23 mouse cellular contexts compared by ENCODE assay signal in genomic region chr3:59304944-59305343, GRCm38 (mm10). TPM values are rescaled to one million over a fixed set of nuclear protein-coding genes. Genes with fewer than 3 reads are reported as not detected.
A peak's percentile ranks its signal among the peaks of the same experiment; 100 is the strongest.
DNase-seq lines count a peak whose midpoint lies in the region; ATAC-seq lines count a peak whose summit lies in the region.
"Had no signal": no experiment of that assay in that cellular context is flagged by ENCODE, and none has a peak within 500 bp of the region (broad histone marks: within the 10 kb centered on the region; RNA-seq: fewer than 3 reads in every experiment).

No protein-coding gene starts in this region.

- WGBS in neural tube, embryonic 15.5 days = 95% methylated on average over 5 of the region's 5 CpGs

- no peak overlapping the region for H3K4me2 ChIP-seq in neural tube, embryonic 15.5 days
- H3K4me2 ChIP-seq: embryonic facial prominence, embryonic 12.5 days; forebrain, embryonic 12.5 days had no signal

- no peaks in the 10 kb centered on the region for H3K27me3 ChIP-seq in neural tube, embryonic 15.5 days (replicated peaks)
- H3K27me3 ChIP-seq: embryonic facial prominence, embryonic 12.5 days; forebrain, embryonic 12.5 days had no signal

- no peak for ATAC-seq in neural tube, embryonic 15.5 days (ENCODE audit: low FRiP score)
- ATAC-seq: forebrain, embryonic 14.5 days; forebrain, embryonic 16.5 days had no signal

- no peaks in the 10 kb centered on the region for H3K4me1 ChIP-seq in neural tube, embryonic 15.5 days
- H3K4me1 ChIP-seq: embryonic facial prominence, embryonic 10.5 days; embryonic facial prominence, embryonic 12.5 days; forebrain, embryonic 10.5 days; forebrain, embryonic 12.5 days had no signal

- no peak overlapping the region for H3K27ac ChIP-seq in neural tube, embryonic 15.5 days (replicated peaks)
- H3K27ac ChIP-seq: embryonic facial prominence, embryonic 10.5 days; embryonic facial prominence, embryonic 12.5 days; forebrain, embryonic 10.5 days; forebrain, embryonic 12.5 days had no signal

- peak; percentile 1 for DNase-seq in layer of hippocampus, adult 11-12 months (ENCODE audit: low spot score)
- DNase-seq in layer of hippocampus, adult 9-11 months = no peak
- peak; percentile 26 for DNase-seq in 3134 (ENCODE audit: extremely low read depth, insufficient read length, low spot score)
- peak; percentile 39 for DNase-seq in 3T3-L1 (ENCODE audit: low read depth, low spot score)
- DNase-seq in embryo, embryonic 10 days (ENCODE audit: low spot score) = no peak
- DNase-seq: adrenal gland, adult 2 months; adrenal gland, postnatal 10 days; adrenal gland, postnatal 25 days; cerebellum, adult 11 months; cerebellum, adult 18-20 months; cerebellum, adult 8-10 months; cerebellum, adult 9-11 months; cerebellum, postnatal 14 days; cerebellum, postnatal 36 days had no signal

- H3K36me3 ChIP-seq in neural tube, embryonic 15.5 days = no peaks in the 10 kb centered on the region
- H3K36me3 ChIP-seq: embryonic facial prominence, embryonic 10.5 days; embryonic facial prominence, embryonic 12.5 days; forebrain, embryonic 12.5 days had no signal

- no peak overlapping the region for H3K4me3 ChIP-seq in neural tube, embryonic 15.5 days (replicated peaks)
- H3K4me3 ChIP-seq: embryonic facial prominence, embryonic 10.5 days; embryonic facial prominence, embryonic 12.5 days; erythroblast, embryonic 14.5 days; forebrain, embryonic 10.5 days; forebrain, embryonic 12.5 days had no signal

- H3K9me3 ChIP-seq in neural tube, embryonic 15.5 days (replicated peaks) = no peaks in the 10 kb centered on the region
- H3K9me3 ChIP-seq: embryonic facial prominence, embryonic 10.5 days; embryonic facial prominence, embryonic 12.5 days; forebrain, embryonic 10.5 days; forebrain, embryonic 12.5 days had no signal

- no peak overlapping the region for H3K9ac ChIP-seq in neural tube, embryonic 15.5 days (replicated peaks)
- H3K9ac ChIP-seq: embryonic facial prominence, embryonic 12.5 days; forebrain, embryonic 12.5 days had no signal

RNA-seq across cellular contexts. Expression of gene Igsf10, which starts 39.2 kb away (rescaled TPM):
- 3.0 and 4.3 TPM in 2 replicates for polyA plus RNA-seq in neural tube, embryonic 15.5 days (2015; fragmentation: Nextera tagmentation; extraction: Ambion mirVana)
- polyA plus RNA-seq: erythroblast, embryonic 14.5 days had no signal

RNA-seq across cellular contexts. Expression of gene P2ry12, which starts 42.3 kb away (rescaled TPM):
- polyA plus RNA-seq in neural tube, embryonic 15.5 days (2015; fragmentation: Nextera tagmentation; extraction: Ambion mirVana) = 8.1 and 8.6 TPM in 2 replicates
- polyA plus RNA-seq: C2C12; erythroblast, embryonic 14.5 days had no signal

Comparison
In these comparisons a context has a peak if more than half of its experiments do, and no peak if none do; other contexts are left out.
1. DNase-seq: peak in layer of hippocampus, adult 11-12 months (single experiment), 3134 (single experiment) and 3T3-L1 (single experiment); none in layer of hippocampus, adult 9-11 months (single experiment) and embryo, embryonic 10 days (single experiment).